Mouse (Mus musculus): ENCODE results near the gene Notch2.
"Not testable (repeated sequence)": the region's sequence is repeated elsewhere in the genome, so short reads cannot be mapped to it uniquely, and the experiment has no call there.

The Notch2 gene

DNA sequence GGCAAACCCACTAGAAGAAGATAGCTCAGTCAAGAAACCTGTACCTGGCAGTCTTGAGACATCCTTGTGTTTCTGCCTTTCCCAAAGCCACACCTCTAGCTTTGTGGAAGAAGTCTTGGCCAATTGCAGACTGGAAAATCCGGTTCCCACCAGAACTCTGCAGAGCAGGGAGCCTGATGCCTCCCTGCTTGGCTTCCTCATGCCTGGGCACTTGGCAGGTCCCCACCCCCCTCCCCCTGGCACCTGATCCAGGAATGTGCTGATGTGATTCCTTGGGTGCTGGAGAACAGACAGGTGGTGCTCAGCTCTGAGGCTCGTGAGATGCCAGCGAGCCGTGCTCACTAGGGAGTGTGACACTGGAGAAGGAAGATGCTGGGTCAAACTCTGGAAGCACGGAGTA, 85.3 kb downstream of the Notch2 start:
- DNase-seq (ENCODE audit: low read depth, low spot score), result no peak

DNA sequence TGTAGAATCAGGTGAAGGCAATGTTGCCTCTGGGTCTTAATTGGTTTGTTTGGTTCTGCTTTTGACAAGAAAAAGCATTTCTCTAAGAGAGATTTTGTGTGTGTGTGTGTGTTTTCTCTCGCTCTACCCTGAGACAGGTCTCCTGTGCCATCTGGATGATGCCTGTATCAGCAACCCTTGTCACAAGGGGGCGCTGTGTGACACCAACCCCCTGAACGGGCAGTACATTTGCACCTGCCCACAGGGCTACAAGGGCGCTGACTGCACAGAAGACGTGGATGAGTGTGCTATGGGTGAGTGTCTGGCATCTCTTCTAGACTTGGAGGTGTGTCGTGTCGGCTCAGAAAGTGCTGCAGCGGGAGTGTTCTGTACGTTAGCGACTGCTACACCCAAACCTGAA, 86.0 kb downstream of the Notch2 start:
- DNase-seq (ENCODE audit: low read depth, low spot score), result no peak

GRCm38 (mm10) chr3:98101541-98101940, 88.2 kb downstream of the Notch2 start:
- DNase-seq (ENCODE audit: low read depth, low spot score), result peak; percentile 72

- DNase-seq (ENCODE audit: low read depth, low spot score), result peak; percentile 68
Measured at GRCm38 (mm10) chr3:98104851-98105471, 91.6 kb downstream of the Notch2 start.

GRCm38 (mm10) chr3:98105496-98105895, 92.2 kb downstream of the Notch2 start:
- DNase-seq (ENCODE audit: low read depth, low spot score), result no peak

- no peak for DNase-seq (ENCODE audit: low read depth, low spot score)
Measured at GRCm38 (mm10) chr3:98106115-98106514, 92.8 kb downstream of the Notch2 start.

DNA sequence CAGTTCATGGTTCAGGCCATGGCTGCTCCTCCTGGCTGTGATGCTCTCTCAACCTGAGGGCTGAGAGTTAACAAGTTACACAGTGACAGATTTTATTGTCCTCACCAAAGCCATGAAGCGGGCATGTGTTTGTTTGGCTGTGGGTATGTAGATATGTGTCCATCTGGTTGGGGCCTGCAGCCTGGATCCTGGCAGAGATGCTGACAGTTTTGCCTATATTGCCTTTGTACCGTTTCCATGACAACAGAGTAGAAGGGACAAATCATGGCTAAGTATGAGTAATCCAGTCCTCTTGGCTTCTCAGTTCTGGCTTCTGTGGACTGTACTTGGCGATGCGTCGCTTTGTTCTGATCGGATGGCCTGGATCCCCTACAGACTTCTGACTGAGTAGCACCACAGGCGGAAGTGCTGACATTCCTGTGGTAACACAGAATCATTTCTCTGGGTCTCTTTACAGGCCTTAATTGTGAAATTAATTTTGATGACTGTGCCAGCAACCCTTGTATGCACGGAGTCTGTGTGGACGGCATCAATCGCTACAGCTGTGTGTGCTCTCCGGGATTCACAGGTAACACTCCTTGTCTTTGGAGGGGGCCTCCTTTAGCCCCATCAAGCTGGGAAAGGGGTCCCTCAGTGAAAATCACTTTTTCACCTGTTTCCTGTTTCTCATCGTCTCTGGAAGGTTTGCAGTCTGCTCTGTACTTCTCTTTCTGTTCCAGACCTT, 93.4 kb downstream of the Notch2 start:
- no peak for DNase-seq (ENCODE audit: low read depth, low spot score)

- DNase-seq (ENCODE audit: low read depth, low spot score), result no peak
Measured at GRCm38 (mm10) chr3:98108416-98108815, 95.1 kb downstream of the Notch2 start.

- DNase-seq (ENCODE audit: low read depth, low spot score), result no peak
Measured at GRCm38 (mm10) chr3:98108866-98109265, 95.5 kb downstream of the Notch2 start.

DNA sequence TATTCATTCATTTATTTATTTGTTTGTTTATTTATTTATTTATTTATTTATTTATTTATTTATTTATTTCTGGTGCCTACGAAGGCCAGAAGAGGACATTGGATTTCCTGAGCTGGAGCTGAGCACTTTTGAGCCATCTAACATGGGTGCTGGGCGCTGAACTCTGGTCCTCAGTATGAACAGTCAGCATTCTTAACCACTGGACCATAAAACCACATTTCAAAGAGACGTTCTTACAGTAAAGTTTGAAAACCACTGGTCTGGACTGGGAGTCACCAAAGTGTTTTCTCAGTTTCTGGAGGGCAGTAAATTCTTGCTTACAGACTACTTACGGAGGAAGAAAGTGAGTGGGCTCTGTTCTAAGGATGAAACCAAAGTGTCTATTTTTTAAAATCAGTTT, 97.3 kb downstream of the Notch2 start:
- no peak for DNase-seq (ENCODE audit: low read depth, low spot score)

- no peak for DNase-seq (ENCODE audit: low read depth, low spot score)
Measured at GRCm38 (mm10) chr3:98118252-98118651, 104.9 kb downstream of the Notch2 start.

- DNase-seq (ENCODE audit: low read depth, low spot score), result no peak
Measured at GRCm38 (mm10) chr3:98119338-98119737, 106.0 kb downstream of the Notch2 start.

GRCm38 (mm10) chr3:98120884-98121283, 107.6 kb downstream of the Notch2 start:
- no peak for DNase-seq (ENCODE audit: low read depth, low spot score)

GRCm38 (mm10) chr3:98127775-98128174, 114.4 kb downstream of the Notch2 start:
- no peak for DNase-seq (ENCODE audit: low read depth, low spot score)

DNA sequence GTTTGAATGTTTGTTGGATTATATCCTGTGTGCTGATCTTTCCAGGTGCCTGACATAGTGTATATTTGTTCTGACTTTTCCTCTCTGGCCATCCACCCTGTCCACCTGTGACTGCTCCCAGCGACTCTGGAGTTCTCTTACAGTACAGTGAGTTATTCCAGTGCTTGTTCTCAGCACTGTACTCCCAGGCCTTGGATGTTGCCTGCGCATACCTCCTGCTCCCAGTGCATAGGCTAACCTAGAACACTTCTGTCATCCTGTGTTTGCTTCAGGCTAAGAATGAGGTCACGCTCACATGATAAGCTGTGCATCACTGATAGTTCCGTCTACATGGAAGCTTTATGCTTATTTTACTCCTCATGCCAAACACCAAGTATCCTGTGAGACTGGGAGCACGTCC, 115.4 kb downstream of the Notch2 start:
- DNase-seq (ENCODE audit: low read depth, low spot score), result no peak

DNA sequence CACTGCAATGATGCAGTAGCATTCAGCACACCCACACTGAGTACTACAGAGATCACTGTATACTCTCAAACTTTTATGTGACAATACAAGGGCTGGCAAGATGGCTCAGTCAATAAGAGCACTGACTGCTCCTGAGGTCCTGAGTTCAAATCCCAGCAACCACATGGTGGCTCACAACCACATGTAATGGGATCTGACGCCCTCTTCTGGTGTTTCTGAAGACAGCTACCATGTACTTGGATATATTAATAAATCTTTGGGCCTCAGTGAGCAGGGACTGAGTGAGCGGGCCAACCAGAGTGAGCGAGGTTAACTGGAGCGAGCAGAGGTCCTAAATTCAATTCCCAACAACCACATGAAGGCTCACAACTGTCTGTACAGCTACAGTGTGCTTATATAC, 118.8 kb downstream of the Notch2 start:
- DNase-seq (ENCODE audit: low read depth, low spot score), result not testable (repeated sequence)

DNA sequence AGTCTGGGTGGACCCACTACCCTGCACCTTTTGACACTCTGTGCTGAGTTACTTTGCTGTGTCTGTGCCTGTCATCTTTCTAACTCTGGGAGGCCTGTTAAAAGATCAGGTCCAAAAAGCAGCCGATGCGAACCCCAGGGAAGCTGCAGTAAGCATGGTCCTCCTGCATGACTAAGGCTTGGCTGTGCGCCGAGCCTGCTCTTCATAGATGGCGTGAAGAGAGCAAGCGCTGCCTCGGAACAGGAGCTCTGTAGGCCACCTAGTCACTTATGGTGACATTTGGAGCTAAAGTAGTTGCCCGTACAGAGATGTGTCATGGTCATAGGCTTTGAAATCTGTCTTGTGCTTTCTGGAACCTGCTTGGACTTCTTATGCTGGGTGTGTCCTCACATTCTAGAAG, 119.3 kb downstream of the Notch2 start:
- DNase-seq (ENCODE audit: low read depth, low spot score), result no peak

GRCm38 (mm10) chr3:98141456-98141855, 128.1 kb downstream of the Notch2 start:
- DNase-seq (ENCODE audit: low read depth, low spot score), result no peak

- DNase-seq (ENCODE audit: low read depth, low spot score), result no peak
Measured at GRCm38 (mm10) chr3:98142862-98143261, 129.5 kb downstream of the Notch2 start.

DNA sequence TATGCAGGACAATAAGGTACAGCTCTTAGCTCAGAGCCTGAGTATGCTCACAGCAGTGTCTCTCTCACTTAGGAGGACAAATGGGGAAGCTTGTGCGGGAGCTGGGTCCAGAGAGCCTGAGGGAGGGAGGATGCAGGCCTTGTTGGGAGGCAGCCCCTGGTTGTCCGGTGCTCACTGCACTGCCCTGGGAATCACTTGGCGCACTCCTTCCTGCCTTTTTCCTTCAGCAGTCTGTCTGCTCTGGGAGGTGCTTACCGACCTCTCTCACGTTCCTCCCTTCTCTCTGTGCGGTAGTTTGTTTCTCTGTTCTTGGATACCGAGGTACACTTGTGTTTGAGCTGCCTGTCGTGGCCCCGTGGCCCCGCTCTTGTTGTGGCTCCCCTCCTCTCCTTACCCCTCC, 131.9 kb downstream of the Notch2 start:
- no peak for DNase-seq (ENCODE audit: low read depth, low spot score)

DNA sequence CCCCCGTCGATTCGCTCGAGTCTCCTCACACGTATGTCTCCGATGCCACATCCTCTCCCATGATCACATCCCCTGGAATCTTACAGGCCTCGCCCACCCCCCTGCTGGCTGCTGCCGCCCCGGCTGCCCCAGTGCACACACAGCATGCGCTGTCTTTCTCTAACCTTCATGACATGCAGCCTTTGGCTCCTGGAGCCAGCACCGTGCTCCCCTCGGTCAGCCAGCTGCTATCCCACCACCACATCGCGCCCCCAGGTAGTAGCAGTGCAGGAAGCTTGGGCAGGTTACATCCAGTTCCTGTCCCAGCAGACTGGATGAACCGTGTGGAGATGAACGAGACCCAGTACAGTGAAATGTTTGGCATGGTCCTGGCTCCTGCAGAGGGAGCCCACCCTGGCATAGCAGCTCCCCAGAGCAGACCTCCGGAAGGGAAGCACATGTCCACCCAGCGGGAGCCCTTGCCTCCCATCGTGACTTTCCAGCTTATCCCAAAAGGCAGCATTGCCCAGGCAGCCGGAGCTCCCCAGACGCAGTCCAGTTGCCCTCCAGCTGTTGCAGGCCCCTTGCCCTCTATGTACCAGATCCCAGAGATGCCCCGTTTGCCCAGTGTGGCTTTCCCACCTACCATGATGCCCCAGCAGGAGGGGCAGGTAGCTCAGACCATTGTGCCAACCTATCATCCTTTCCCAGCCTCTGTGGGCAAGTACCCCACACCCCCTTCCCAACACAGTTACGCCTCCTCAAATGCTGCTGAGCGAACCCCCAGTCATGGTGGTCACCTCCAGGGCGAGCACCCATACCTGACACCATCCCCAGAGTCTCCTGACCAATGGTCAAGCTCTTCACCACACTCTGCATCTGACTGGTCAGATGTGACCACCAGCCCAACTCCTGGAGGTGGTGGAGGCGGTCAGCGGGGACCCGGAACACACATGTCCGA, 133.4 kb downstream of the Notch2 start:
- DNase-seq (ENCODE audit: low read depth, low spot score), result no peak

- no peak for DNase-seq (ENCODE audit: low read depth, low spot score)
Measured at GRCm38 (mm10) chr3:98147706-98148105, 134.4 kb downstream of the Notch2 start.
